Mouse (Mus musculus) bone marrow macrophage, adult 2 months (primary cell): ENCODE measurements around the gene Otud5.

Source experiments
- CTCF ChIP-seq: IDR thresholded peaks from 2 replicates; pipeline ENCODE4 v1.5.1; 2012; ENCODE audit warnings: low read depth, mild to moderate bottlenecking, low read length, moderate library complexity
- POLR2A ChIP-seq: IDR thresholded peaks from 2 replicates; pipeline ENCODE4 v1.6.1; 2012; ENCODE audit warnings: mild to moderate bottlenecking, low read depth, low read length, borderline replicate concordance

DNA sequence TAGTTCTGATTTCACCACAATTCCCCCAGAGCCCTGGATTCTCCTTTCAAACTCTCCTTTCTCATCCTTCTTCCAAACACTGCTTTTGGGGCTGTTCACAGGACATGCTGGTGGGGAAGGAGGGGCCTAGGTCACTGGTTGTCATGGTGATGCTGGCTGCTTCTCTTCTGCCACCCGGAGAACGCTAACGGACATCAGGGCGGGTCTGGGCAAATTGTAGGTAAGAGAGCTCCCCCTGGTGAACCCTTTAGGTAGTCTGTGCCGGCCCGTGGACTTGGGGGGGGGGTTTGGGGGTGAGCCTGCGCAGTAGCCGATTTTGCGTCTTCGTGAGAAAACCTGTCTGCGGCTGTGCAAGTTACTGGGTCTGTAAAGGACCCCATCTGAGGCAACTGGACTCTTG, 38.7 kb downstream of the Otud5 start:
- TF ChIP-seq CTCF (0 out of 2 replicates have a peak, but pooled peaks have one; percentile 9), POLR2A (no peak)
